Mouse (Mus musculus): ENCODE measurements around the gene Dbp.

DNA sequence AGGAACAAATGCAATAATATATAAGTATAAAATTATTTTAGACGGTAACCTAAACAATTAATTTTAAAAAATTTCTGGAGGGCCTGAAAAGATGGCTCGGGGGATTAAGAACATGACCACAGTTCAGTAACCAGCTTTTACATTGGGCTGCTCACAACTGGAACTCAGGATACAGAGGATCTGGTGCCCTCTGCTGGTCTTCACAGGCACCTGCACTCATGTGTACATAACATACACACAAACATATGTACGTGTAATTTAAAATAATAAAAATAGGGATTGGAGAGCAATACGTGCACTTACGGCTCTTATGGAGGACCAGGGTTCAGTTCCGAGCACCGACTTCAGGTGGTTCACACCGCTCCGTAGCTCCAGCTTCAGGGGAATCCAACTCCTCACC lies 36.0 kb upstream of the Dbp start:
- no peak for TF ChIP-seq CTCF (IDR thresholded peaks at IDR 0.05; ENCODE audit: low read depth, low read length)
- no peak for TF ChIP-seq POLR2A (IDR thresholded peaks at IDR 0.05; ENCODE audit: borderline replicate concordance, low read depth, low read length)
